Mouse (Mus musculus): ENCODE results near the gene Prpf40a.

The Prpf40a gene

DNA sequence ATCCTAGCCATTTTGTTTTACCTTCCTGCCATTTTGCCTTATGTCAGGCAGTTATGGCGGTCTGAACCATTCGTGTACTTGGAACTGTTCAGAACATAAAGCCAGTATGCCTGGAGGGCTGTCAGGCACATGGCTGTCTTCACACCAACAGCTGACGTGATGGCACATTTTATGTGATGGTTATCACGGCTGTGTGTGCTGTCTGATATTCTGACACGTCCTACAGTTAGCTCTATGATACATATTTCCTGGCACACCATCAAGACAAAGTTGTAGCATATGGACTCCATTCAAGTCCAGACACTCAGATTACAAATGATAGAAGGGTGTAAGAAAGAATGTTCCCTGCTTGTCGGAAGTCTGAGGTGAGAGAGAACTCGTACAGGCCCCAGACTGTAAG, 85.0 kb downstream of the Prpf40a start:
- DNase-seq (ENCODE audit: low spot score in 2 of 2): no peak

DNA sequence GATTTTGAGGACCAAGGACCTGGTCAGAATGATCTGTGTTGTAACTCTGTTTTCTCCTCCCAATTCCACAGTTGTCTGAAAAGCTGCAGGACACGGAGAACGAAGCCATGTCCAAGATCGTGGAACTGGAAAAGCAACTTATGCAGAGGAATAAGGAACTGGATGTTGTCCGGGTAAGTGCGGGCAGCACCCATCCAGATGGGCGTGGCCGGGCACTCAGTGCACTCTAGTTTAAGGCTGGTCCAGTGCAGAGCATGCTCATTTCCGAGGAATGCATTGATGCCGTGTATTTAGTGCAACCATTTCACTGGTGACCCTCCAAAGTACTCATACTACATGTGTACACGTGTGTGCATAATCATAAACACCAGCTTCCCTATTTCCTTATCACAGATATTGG, 85.7 kb downstream of the Prpf40a start:
- DNase-seq (ENCODE audit: low spot score in 2 of 2): no peak

- DNase-seq (ENCODE audit: low spot score in 2 of 2): no peak
Observed at GRCm38 (mm10) chr2:53102901-53103300, 88.2 kb downstream of the Prpf40a start.

DNA sequence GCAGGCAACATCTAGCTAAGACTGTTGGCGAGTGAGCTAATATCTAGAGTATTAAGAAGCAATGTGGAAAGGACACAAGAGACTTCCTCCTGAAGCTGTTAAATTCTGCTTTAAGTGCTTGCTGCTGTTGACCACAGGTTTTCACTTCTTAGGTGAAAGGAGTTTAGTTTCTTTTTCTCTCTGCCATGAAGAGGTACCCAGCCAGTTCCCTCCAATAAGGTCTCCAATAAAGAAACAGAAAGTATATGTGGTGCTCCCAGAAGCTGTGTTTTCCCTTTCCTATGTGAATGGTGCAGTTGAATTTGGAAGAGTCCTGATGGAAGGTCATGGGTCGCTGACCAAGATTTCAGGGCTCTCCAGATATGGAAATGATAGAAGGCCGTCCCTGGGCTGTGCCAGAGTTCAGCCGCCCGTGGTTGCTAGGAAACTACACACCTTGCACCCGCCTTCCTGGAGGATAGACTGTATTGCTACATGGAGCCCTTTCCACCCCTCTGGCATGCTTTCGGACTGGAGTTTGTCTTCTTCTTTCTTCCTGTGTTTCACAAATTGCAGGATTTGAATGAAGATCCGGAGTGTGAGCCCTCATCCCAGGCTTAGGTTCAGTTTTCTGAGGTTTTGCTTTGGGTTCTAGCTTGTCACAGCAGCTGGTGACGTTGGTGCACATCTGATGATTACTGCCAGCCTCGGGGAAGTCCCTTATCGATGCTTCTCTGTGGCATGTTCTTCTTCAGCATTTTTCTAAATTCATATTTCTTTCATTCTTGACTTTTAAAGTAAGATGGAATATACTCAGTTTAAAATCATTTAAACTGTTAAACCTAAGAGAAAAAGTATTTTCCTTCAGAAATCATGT, 89.0 kb downstream of the Prpf40a start:
- no peak for DNase-seq (ENCODE audit: low spot score in 2 of 2)

- no peak for DNase-seq (ENCODE audit: low spot score in 2 of 2)
Observed at GRCm38 (mm10) chr2:53100093-53100492, 91.0 kb downstream of the Prpf40a start.

GRCm38 (mm10) chr2:53095489-53095888, 95.6 kb downstream of the Prpf40a start:
- no peak for DNase-seq (ENCODE audit: low spot score in 2 of 2)

DNA sequence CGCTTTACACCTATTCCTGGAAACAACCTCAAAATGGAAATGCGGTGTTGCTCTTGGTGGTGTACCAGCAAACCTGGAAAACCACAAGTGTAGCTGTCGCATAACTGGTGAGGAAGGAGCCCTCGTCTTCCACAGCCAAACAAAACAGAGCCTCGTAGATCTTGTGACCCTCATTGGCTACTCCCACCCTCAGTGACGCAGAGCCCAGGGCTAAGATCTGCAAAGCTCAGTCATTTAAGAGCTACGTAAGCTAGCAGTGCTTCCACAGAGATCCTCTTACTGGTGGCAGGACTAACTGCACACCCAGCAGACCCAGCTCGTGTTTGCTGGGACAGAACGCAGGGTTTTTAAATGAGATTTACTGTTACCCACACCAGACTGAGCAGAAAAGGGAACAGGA, 96.1 kb downstream of the Prpf40a start:
- no peak for DNase-seq (ENCODE audit: low spot score in 2 of 2)

- DNase-seq (ENCODE audit: low spot score in 2 of 2): no peak
Observed at GRCm38 (mm10) chr2:53088744-53089143, 102.3 kb downstream of the Prpf40a start.

- DNase-seq (ENCODE audit: low spot score in 2 of 2): no peak
Observed at GRCm38 (mm10) chr2:53085617-53086202, 105.4 kb downstream of the Prpf40a start.

Measured in urinary bladder, postnatal 4 days (tissue).